Mouse (Mus musculus): ENCODE results near the gene Zbtb5. TPM values are rescaled to one million over a fixed set of nuclear protein-coding genes. Genes with fewer than 3 reads are reported as not detected.
"Not testable (repeated sequence)": the region's sequence is repeated elsewhere in the genome, so short reads cannot be mapped to it uniquely, and the experiment has no call there.

The Zbtb5 gene
- total and polyA plus RNA-seq, 3 experiments = 8.9 to 21.3 (median 12.0) TPM

DNA sequence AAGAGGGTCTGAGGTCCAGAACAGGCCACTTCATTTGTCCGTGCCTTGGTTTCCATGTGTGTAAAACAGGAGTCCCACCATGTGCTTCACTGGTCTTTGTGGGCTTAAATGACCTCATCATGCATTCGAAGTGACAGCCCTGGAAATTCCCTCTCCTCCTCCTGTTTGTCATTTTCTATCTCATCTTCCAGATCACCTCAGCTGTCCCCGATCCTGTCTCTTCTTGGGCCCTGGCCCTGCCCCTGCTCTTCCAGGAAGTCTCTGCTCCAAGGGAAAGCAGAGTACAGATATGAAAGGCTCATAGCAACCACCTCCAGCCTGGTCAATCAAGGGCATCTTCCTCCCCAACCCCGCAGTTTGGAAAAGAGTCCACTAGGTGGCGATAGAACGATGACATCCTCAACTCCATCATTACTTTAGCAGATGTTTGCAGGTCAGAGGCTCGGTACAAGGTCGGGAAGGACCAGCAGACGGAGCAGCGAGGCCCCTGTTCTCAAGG is 41.6 kb downstream of the Zbtb5 start:
- DNase-seq = peak; percentile 56

DNA sequence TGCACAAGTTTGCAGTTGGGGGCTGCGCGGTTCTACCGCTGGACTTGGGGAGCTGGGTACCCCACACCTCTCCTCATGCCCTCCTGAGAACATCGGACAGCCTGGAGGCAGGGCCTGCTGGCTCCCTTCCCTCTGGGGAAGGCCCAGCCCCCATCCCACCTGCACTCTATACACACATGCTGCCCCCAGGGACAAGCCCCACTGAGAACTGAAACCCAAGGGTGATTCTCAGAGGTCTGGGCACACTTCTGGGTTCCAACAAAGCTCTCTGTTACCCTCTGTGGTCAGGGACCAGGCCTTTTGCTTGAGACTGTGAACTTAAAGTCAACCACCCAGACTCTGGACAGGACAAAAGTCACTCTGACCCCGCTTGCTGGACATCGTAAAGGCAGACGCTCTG is 42.2 kb downstream of the Zbtb5 start:
- no peak for DNase-seq

GRCm38 (mm10) chr4:44967402-44967801 is 44.8 kb downstream of the Zbtb5 start:
- no peak for DNase-seq

- no peak for DNase-seq
Measured at GRCm38 (mm10) chr4:44965736-44966135, 46.5 kb downstream of the Zbtb5 start.

GRCm38 (mm10) chr4:44965175-44965574 is 47.0 kb downstream of the Zbtb5 start:
- DNase-seq = no peak

DNA sequence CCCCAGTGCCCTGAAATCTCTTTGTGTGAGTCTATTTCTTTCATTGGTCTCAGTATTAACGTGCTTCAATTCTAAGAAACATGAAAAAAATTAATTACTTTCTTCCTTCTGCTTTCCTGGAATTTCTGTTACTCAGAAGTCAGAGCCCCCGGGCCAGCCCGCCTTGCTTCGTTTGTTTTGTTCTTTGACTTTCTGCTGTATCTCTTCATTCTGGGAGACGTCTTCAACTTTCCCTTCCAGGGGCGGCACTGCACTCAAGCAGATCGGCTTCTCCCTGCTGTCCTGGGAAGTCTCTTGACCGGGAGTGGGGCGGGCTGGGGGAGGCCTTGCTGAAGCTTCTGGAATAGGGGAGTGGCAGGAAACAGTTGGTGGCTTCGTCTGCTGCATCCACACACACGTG is 49.1 kb downstream of the Zbtb5 start:
- no peak for DNase-seq

- DNase-seq = no peak
Measured at GRCm38 (mm10) chr4:44959220-44959619, 53.0 kb downstream of the Zbtb5 start.

DNA sequence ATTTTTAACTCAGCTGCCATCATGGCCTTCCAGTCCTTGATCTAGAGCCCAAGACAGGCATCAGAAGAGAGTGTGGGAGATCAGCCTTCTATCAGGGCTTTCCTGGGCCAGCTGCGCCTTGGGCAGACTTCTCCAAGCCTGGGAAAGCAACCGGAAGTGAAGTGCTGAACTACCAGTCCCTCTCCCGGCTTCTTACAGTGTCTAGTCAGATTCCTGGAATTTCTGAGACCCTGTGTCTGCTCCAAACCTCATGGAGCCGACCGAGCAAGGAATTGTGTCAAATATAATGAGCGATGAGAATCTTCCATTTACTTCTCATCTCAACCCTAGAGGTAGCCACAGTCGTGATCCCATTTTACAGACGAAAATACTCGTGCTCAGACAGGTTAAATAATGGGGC is 53.4 kb downstream of the Zbtb5 start:
- no peak for DNase-seq

- DNase-seq = no peak
Measured at GRCm38 (mm10) chr4:44953041-44953440, 59.2 kb downstream of the Zbtb5 start.

DNA sequence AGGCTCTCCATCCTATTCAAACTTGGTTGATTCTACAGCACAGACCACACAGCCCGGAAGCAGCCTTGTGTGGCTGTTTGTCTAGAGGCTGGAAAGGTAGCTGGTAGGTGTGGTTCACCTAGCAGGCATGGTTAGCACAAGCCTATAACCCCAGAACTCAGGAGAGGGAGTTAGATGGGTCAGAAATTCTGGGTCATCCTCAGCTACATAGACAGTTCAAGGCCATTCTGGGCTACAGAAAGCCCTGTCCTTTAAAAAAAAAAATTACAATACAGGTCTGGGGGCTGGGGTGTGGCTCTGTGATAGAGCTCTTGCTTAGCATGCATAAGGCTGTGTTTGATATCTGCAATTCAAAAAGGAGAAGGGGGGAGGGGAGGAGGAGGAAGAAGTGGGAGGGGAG is 63.9 kb downstream of the Zbtb5 start:
- DNase-seq = no peak

DNA sequence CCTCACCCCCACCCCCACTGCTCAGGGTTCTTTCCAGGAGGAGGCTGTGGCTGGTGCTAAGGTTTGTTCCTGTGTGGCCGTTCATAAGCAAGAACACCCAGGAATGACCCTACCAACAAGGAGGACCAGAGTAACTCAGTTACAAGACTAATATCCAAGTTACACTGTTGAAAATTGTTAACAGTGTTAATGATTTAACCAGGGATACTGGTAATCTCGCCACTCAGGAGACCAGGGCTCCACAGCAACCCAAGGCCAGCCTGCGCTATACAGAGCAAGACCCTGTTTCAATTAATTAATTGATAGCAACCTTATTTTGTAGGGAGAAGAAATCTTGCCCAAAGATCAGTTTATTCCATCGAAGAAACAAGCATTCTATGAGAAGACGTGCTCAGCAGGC is 64.7 kb downstream of the Zbtb5 start:
- no peak for DNase-seq

- DNase-seq = not testable (repeated sequence)
Measured at GRCm38 (mm10) chr4:44946126-44946525, 66.1 kb downstream of the Zbtb5 start.

DNA sequence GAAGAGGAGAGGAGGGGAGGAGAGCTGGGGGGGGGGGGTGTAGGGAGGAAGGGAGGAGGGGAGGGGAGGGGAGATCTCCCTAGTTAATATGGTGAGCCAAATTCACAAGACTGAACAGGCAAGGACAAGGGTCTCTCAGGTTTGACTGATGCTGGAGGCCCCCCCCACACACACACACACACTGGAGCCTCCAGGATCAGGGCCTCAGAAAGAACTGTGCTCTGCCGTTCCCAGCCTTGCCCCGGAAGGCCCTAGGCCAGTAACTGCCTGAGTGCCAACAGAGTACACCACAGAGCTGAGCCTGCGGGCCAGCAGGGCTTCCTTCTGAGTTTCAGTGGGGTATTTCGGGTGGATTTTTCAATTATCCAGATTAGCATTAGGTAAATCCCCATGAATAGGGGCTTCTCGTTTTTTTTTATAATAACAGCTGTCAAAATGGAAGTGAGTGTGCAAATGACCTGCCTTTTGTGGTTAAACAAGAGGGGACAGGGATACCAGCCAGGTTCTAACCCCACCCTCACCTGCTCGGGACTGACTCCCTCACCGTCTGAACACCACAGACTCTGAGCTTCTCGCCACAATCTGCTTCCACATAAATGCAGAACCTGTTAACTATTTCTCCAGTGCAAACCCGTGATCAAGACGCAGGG is 67.7 kb downstream of the Zbtb5 start:
- no peak for DNase-seq

GRCm38 (mm10) chr4:44943480-44943879 is 68.7 kb downstream of the Zbtb5 start:
- DNase-seq = no peak

GRCm38 (mm10) chr4:44942237-44942636 is 70.0 kb downstream of the Zbtb5 start:
- DNase-seq = no peak

Other genes starting within 250 kb of the Zbtb5 start
- 100 to 1,000 TPM; 139 to 220 TPM for gene Grhpr, start 31.0 kb downstream of the Zbtb5 start, total RNA-seq (2021)
- 280 and 300 TPM in 2 replicates for gene Grhpr, start 31.0 kb downstream of the Zbtb5 start, polyA plus RNA-seq (2012; rRNA removed)
- gene Polr1e, start 6.2 kb upstream of the Zbtb5 start, total RNA-seq (2021) = 10 to 100 TPM; 13.0 to 16.3 TPM
- 2.9 and 3.1 TPM in 2 replicates for gene Polr1e, start 6.2 kb upstream of the Zbtb5 start, polyA plus RNA-seq (2012; rRNA removed)
- gene Fbxo10, start 72.2 kb upstream of the Zbtb5 start, total RNA-seq (2021) = 10 to 100 TPM in 1 of 2 experiments, 1 to 10 TPM in 1; 6.7 to 12.0 TPM
- gene Fbxo10, start 72.2 kb upstream of the Zbtb5 start, polyA plus RNA-seq (2012; rRNA removed) = 15.0 and 16.0 TPM in 2 replicates
- 100 to 1,000 TPM in 1 of 2 experiments, 10 to 100 TPM in 1; 77.9 to 111 TPM for gene Tomm5, start 95.7 kb upstream of the Zbtb5 start, total RNA-seq (2021)
- 46.0 and 52.3 TPM in 2 replicates for gene Tomm5, start 95.7 kb upstream of the Zbtb5 start, polyA plus RNA-seq (2012; rRNA removed)
- 1 to 10 TPM; 5.2 to 7.4 TPM for gene Frmpd1, start 172.5 kb upstream of the Zbtb5 start, total RNA-seq (2021)
- 3.7 and 4.0 TPM in 2 replicates for gene Frmpd1, start 172.5 kb upstream of the Zbtb5 start, polyA plus RNA-seq (2012; rRNA removed)

All from adrenal gland, adult 2 months (tissue).